Mouse (Mus musculus) cerebellum, adult 2 months (tissue): ENCODE measurements around the gene Comt.

ENCODE experiments used
- CTCF ChIP-seq: fragments of 200-500 bp; IDR thresholded peaks from 2 replicates; pipeline ENCODE4 v1.5.1; 2011; ENCODE audit warnings: low read depth, mild to moderate bottlenecking, control low read depth, low read length, moderate library complexity, borderline replicate concordance; ENCODE audit not compliant: insufficient read depth
- POLR2A ChIP-seq: fragments of 200-500 bp; IDR thresholded peaks from 2 replicates; pipeline ENCODE4 v1.6.1; 2011; ENCODE audit warnings: low read length, control low read depth, borderline replicate concordance; ENCODE audit not compliant: insufficient read depth

DNA sequence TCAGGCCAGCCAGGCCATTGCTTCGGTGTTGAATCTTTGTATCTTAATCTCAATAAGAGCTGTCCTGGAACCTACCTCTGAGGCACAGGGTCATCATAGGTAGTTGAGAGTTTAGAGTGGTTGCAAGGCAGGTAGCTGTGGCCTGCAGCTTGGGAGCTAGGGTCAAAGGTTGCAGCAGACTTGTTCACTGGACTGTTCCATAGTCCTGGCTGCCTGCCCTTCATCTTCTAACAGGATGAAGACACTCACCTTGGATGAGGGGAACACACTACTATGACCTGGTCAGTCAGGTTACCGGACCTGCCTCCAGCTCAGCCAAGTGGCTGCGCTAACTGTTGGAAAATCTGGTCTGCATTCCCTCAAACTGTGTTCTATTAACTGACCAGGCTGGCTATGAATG lies 35.5 kb downstream of the Comt start:
- TF ChIP-seq CTCF, result no peak
- no peak for TF ChIP-seq POLR2A
